Mouse (Mus musculus): ENCODE measurements around the gene Syde1.

DNA sequence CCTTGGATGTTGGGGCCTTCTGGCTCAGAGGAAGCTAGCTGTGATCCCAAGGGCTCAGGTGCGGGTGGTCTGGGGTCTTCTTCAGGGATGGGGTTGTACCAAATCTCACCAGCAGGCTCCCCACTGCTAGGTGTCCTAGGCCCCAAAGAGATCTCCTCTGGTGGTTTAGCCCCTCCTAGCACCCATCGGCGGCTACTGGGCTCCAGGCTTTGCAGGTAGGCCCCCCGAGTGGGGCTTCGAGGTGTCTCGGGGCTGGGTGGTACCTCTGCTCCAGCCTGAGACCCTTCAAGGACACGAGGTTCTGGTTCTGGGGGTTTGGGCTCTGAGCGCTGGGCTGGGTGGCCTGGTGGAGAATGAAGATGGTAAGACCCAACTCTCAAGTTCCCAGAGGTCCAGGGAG, 1.9 kb downstream of the Syde1 start:
- TF ChIP-seq CTCF (IDR thresholded peaks at IDR 0.05; ENCODE audit: low read depth): no peak
- no peak for TF ChIP-seq EP300 (IDR thresholded peaks at IDR 0.05; ENCODE audit: low read depth)
